Mouse (Mus musculus) kidney, adult 2 months (tissue): ENCODE data around the gene Hes2.

Experiments used
- CTCF ChIP-seq: fragments of 200-500 bp; conservative IDR thresholded peaks from 2 replicates; pipeline ENCODE4 v1.5.1; 2011; ENCODE audit warnings: low read depth, mild to moderate bottlenecking, control low read depth, low read length, moderate library complexity, mixed read lengths; ENCODE audit not compliant: insufficient read depth, insufficient read length
- POLR2A ChIP-seq: fragments of 200-500 bp; IDR thresholded peaks from one replicate; pipeline ENCODE4 v1.6.1; 2011; ENCODE audit warnings: low read depth, low read length, control low read depth

DNA sequence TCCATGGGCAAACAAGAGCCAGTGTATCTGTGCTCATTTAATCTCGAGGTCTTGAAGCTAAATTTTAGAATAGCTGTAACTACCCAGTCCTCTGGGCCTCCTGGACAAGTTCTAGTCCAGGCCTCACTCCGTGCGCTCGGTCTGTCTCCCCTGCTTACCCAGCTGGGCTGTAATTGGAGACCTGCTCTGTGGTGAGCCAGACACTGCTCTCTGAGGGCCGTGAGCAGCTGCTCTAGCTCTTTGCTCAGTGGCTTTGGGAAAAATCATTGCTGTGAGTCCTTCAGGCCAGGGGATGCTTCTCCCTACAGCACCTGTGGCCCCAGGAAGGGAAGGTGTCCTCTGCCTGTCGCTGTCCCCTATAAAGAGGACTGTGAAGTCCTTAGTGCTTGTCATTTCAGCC is 47.5 kb downstream of the Hes2 start:
- TF ChIP-seq CTCF (no peak), POLR2A (no peak)
